Mouse (Mus musculus): ENCODE data around the gene Rin2.

The Rin2 gene

GRCm38 (mm10) chr2:145822783-145823729 is 148.0 kb downstream of the Rin2 start:
- in situ Hi-C loops (cut with MseI, MboI) = no loop called here

- in situ Hi-C loops (cut with MseI, MboI) = no loop called here
Measured at GRCm38 (mm10) chr2:145824749-145825148, 149.7 kb downstream of the Rin2 start.

GRCm38 (mm10) chr2:145825221-145825620 is 150.2 kb downstream of the Rin2 start:
- in situ Hi-C loops (cut with MseI, MboI) = no loop called here

- in situ Hi-C loops (cut with MseI, MboI) = no loop called here
Measured at GRCm38 (mm10) chr2:145827930-145828329, 152.9 kb downstream of the Rin2 start.

- in situ Hi-C loops (cut with MseI, MboI) = no loop called here
Measured at GRCm38 (mm10) chr2:145828603-145829002, 153.6 kb downstream of the Rin2 start.

- in situ Hi-C loops (cut with MseI, MboI) = no loop called here
Measured at GRCm38 (mm10) chr2:145829231-145829630, 154.2 kb downstream of the Rin2 start.

GRCm38 (mm10) chr2:145830417-145830816 is 155.4 kb downstream of the Rin2 start:
- in situ Hi-C loops (cut with MseI, MboI) = no loop called here

GRCm38 (mm10) chr2:145831949-145832835 is 157.2 kb downstream of the Rin2 start:
- in situ Hi-C loops (cut with MseI, MboI) = no loop called here

GRCm38 (mm10) chr2:145832836-145833221 is 157.8 kb downstream of the Rin2 start:
- in situ Hi-C loops (cut with MseI, MboI) = no loop called here

GRCm38 (mm10) chr2:145833341-145833740 is 158.3 kb downstream of the Rin2 start:
- in situ Hi-C loops (cut with MseI, MboI) = no loop called here

GRCm38 (mm10) chr2:145835920-145836319 is 160.9 kb downstream of the Rin2 start:
- in situ Hi-C loops (cut with MseI, MboI) = no loop called here

- in situ Hi-C loops (cut with MseI, MboI) = no loop called here
Measured at GRCm38 (mm10) chr2:145838675-145839074, 163.7 kb downstream of the Rin2 start.

GRCm38 (mm10) chr2:145839565-145840315 is 164.7 kb downstream of the Rin2 start:
- in situ Hi-C loops (cut with MseI, MboI) = no loop called here

- in situ Hi-C loops (cut with MseI, MboI) = no loop called here
Measured at GRCm38 (mm10) chr2:145840320-145840719, 165.3 kb downstream of the Rin2 start.

- in situ Hi-C loops (cut with MseI, MboI) = no loop called here
Measured at GRCm38 (mm10) chr2:145840910-145841870, 166.2 kb downstream of the Rin2 start.

- in situ Hi-C loops (cut with MseI, MboI) = no loop called here
Measured at GRCm38 (mm10) chr2:145843322-145843721, 168.3 kb downstream of the Rin2 start.

- in situ Hi-C loops (cut with MseI, MboI) = no loop called here
Measured at GRCm38 (mm10) chr2:145846595-145846994, 171.6 kb downstream of the Rin2 start.

- in situ Hi-C loops (cut with MseI, MboI) = no loop called here
Measured at GRCm38 (mm10) chr2:145849170-145849905, 174.3 kb downstream of the Rin2 start.

GRCm38 (mm10) chr2:145850779-145851178 is 175.8 kb downstream of the Rin2 start:
- in situ Hi-C loops (cut with MseI, MboI) = no loop called here

- in situ Hi-C loops (cut with MseI, MboI) = no loop called here
Measured at GRCm38 (mm10) chr2:145855831-145856230, 180.8 kb downstream of the Rin2 start.

Data from mouse trophoblast stem cell (cell line).